Mouse (Mus musculus) liver, adult 2 months (tissue): ENCODE measurements around the gene Hormad2.

ENCODE experiments used
- CTCF ChIP-seq: fragments of 200-500 bp; IDR thresholded peaks from 2 replicates; pipeline ENCODE4 v1.5.1; 2011; ENCODE audit warnings: low read depth, low read length, control low read depth
- POLR2A ChIP-seq: fragments of 200-500 bp; IDR thresholded peaks from 2 replicates; pipeline ENCODE4 v1.6.1; 2011; ENCODE audit warnings: low read length, control low read depth; ENCODE audit not compliant: insufficient read depth; ENCODE audit errors: extremely low read depth

GRCm38 (mm10) chr11:4451116-4451515 lies 10.2 kb upstream of the Hormad2 start:
- no peak for TF ChIP-seq POLR2A
- TF ChIP-seq CTCF = peak; percentile 94
